Mouse (Mus musculus) cerebellum, postnatal 10 days (tissue): ENCODE data around the gene Fem1a.
A peak's percentile ranks its signal among the peaks of the same experiment; 100 is the strongest.

Source experiments
- DNase-seq, 2 experiments: peaks; one replicate each; pipeline ENCODE4 v3.0.0; 2021; ENCODE audit warnings: mixed read lengths in 2 of 2

Fem1a gene

GRCm38 (mm10) chr17:56256239-56256881 is at the start of gene Fem1a:
Gene Fem1a (plus strand): TSS chr17:56256810.
- DNase-seq, result peak; percentile 95

- no peak for DNase-seq
Observed at GRCm38 (mm10) chr17:56206986-56207674, 49.5 kb upstream of the Fem1a start.

- no peak for DNase-seq
Observed at GRCm38 (mm10) chr17:56207963-56208530, 48.6 kb upstream of the Fem1a start.

- DNase-seq, result no peak
Observed at GRCm38 (mm10) chr17:56208821-56209220, 47.8 kb upstream of the Fem1a start.

DNA sequence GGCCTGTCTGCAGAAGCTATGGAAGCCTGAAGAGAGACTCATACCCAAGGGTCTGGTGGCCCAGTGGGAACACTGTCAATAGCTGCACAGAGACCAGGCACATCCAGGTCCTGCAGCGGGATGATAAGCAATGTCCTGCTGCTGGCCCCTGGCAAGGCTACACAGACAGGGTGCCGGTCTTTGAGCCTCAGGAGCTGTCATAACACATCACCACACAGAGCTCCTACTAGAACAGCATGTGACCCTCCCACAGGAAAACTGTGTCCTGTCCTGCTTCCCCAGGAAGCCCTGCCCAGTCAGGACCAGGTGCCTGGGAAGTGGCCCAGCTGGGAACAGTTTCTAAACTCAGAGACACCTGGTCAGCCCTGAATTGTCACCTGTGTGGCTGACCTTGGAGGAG is 45.5 kb upstream of the Fem1a start:
- no peak for DNase-seq

DNA sequence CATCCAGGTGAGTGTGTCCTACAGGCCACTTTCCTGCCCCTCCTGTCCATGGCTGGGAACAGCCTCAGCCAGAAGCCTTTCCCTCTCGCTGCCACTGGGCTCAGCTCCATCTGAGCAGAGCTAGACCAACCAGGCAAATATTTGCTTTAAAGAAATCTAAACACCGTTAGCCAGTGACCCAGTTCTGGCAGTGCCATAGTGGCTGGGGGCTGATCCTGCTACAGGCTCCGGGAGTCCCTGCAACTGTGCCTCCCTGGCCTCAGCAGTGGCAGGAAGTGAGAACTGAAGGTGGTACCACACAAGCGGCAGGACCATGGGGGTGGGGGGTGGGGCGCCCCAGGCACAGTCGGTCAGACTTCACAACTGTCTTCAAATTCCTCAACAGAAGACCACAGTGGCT is 43.9 kb upstream of the Fem1a start:
- DNase-seq, result no peak

- DNase-seq, result no peak
Observed at GRCm38 (mm10) chr17:56214229-56214628, 42.4 kb upstream of the Fem1a start.

- DNase-seq, result peak; percentile 60 to 61
Observed at GRCm38 (mm10) chr17:56217670-56218069, 38.9 kb upstream of the Fem1a start.

DNA sequence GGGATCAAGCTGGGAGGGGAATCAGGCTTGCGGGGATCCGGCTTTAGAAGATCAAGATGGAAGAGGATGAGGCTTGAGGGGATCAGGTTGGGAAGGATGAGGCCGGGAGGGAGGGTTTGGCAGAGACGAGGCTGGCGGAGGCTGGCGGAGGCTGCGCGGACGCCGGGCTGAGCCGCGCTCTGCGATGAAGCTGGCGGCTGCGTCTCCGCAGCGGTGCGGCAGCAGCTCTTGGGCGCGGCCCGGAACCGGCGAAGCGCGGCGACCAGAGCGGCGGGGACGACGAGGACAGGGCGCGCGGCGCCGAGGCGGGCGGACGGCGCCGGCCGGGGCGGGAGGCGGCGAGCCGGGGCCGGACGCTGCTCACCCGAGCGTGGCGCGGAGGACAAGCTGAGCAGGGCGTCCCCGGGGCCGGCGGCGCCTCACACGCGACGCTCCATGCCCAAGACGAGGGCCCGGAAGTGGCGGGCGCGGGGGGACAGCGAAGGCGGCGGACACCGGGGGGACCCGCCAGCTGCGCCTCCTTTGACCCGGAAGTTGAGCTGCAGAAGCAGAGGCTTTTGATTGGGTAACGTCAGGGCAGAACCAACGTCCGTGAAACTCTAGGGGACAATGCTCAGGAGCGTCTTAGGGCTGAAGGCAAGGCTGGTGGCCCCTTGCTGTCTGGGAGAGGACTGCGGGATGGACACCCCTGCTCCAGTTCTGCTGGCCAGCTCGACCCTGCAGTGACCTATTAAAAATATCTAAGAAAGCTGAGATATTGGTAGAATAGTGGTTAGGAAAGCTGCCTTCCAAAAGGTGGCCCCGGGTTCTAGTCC is 38.0 kb upstream of the Fem1a start, which contains the start of gene Dpp9:
TSS of gene Dpp9 (minus strand) at position 529 of the 815 bp plus-strand sequence.
- peak; percentile 93 to 94 for DNase-seq

- no peak for DNase-seq
Observed at GRCm38 (mm10) chr17:56219251-56219650, 37.4 kb upstream of the Fem1a start.

GRCm38 (mm10) chr17:56219805-56220204 is 36.8 kb upstream of the Fem1a start:
- no peak for DNase-seq

DNA sequence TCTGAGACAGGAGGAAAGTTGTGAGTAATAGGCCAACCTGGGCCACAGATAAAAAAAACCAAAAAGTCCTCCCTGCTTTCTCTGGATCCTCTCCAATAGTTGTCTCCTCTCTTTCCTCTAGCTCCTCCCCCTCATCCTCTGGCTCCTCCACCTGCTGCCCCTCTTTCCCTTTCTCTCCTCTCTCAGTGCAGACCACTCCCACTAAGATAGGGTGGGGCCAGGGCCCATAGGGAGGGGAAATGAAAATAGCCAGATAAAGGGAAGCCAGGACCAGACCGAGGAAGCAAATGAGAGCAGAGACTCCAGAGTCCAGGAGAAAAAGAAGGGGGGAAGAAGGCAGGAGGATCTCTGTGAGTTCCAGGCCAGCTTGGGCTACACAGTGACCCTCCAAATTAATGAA is 31.7 kb upstream of the Fem1a start:
- no peak for DNase-seq

GRCm38 (mm10) chr17:56226566-56226965 is 30.0 kb upstream of the Fem1a start:
- no peak for DNase-seq

DNA sequence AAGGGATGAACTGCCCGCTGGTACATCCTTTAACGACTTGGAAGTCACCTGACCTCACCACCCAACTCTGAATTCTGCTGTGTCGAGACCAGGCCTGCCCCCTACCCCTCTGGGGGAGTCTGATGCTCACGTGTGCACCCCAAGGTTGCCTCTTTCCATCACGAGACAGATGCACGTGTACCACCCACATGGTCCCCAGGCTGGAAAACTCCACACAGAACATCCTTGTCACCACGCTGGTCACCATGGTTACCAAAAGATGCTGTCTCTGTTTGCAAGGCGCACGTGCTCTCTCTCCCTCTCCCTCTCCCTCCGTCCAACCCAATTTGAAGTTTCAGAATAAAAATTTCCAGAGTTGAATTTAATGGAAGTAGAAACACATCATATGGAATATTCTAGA is 26.7 kb upstream of the Fem1a start:
- DNase-seq, result no peak

DNA sequence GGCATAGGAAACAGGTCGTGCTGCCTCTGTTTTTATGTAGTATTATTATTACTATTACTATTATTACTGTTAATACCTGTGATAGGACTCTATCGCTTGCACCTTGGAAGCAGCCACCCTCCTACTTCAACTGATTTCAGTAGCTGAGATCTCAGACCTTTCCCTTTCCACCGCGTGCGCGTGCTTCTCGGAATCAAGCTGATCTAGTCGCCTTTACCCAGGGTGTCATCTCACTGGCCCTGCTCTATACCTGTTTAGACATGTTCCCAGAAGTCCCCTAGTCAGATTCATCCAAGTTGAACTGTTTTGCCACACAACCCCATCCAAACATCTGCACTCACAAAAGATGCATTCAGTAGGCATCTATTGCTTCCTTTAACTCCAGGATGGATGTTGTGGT is 23.2 kb upstream of the Fem1a start:
- DNase-seq, result peak in 1 of 2 experiments; percentile 37

GRCm38 (mm10) chr17:56233818-56234469 is 22.7 kb upstream of the Fem1a start:
- peak; percentile 98 for DNase-seq

GRCm38 (mm10) chr17:56241541-56242401 is 14.8 kb upstream of the Fem1a start:
- peak; percentile 91 to 94 for DNase-seq

- peak in 1 of 2 experiments; percentile 34 for DNase-seq
Observed at GRCm38 (mm10) chr17:56245608-56246007, 11.0 kb upstream of the Fem1a start.

DNA sequence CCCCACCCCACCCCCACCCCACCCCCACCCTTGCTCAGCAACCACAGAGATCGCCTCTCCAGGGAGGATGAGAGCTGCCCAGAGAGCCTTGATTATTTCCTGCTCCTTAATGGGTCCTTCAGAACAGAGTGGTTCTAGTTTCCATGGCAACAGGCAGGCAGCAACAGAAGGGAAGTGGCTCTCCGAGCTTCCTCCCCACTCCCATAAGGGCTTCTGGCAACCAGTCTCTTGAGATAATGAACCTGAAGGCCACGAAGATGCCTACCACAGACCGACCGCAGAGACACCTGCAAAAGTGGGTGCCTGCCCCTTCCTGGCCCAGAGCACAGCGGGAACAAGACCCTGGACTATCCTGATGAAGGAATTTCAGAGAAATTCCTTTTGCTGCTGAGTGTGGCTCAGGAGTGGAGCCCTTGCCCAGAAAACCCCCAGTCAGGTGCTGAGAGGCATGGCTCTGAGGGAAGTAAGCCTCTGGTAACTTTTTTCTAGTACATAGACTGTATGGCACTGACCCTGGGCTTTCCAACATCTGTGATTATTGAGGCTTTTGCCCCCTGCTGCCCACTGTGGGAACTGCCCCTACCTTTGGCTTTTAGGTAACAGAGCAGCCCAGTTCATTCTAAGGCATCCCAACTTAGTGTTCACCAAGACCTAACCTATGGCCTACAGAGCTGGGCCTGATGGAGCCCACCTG is 5.3 kb upstream of the Fem1a start:
- DNase-seq, result peak; percentile 87 to 91

- no peak for DNase-seq
Observed at GRCm38 (mm10) chr17:56254695-56255094, 1.9 kb upstream of the Fem1a start.

- peak; percentile 76 to 77 for DNase-seq
Observed at GRCm38 (mm10) chr17:56255429-56255828, 1.2 kb upstream of the Fem1a start.
